Mouse (Mus musculus): Measurements from ENCODE around the gene Gm21983. TPM values are rescaled to one million over a fixed set of nuclear protein-coding genes. Genes with fewer than 3 reads are reported as not detected.

Gm21983 gene
- polyA plus RNA-seq, 1 experiment from 2014 or later, result not detected

DNA sequence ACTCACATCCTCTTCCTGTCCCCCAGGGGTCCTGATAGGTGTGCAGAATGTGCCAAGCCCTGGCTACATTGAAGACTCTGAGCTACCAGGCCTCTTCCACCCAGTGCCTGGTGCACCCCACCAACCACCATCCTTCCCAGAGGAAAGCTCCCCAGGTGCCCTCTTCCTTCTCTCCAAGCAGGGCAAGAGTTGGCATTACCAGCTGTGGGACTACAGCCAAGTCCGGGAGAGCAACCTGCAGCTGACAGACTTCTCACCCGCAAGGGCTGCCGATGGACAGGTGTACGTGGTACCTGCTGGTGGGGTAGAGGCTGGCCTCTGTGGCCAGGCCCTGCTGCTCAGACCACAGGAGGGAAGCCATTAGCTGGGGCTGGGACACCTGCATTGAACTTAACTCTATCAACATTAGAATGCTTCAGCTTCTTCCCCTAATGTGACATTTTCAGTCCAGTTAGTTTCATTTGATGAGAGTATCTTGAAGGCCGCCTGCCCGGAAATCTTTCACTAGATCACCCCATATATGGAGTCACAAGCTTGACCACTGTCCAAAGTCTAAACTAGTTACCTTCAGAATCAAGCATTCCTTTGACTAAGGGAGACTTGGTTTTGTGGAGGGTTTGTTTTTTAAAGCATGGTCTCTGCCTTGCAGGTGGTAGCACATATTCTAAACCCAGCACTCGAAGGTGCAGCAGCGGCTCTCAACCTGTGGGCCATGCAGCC lies 23.0 kb upstream of the Gm21983 start:
- peaks cover 42% of the 10 kb centered on the region for H3K36me3 ChIP-seq
- no peak overlapping the region for H3K9ac ChIP-seq
- no peaks in the 10 kb centered on the region for H3K9me3 ChIP-seq (replicated peaks)
- no peaks in the 10 kb centered on the region for H3K27me3 ChIP-seq
- H3K4me2 ChIP-seq, result no peak overlapping the region
- no peak for ATAC-seq (ENCODE audit: low read depth)
- no peak overlapping the region for H3K4me3 ChIP-seq (replicated peaks)
- 85% methylated on average over 8 of the region's 8 CpGs for WGBS (ENCODE audit: insufficient replicate concordance)
- no peak overlapping the region for H3K27ac ChIP-seq
- no peak for DNase-seq
- H3K4me1 ChIP-seq (replicated peaks), result no peaks in the 10 kb centered on the region

DNA sequence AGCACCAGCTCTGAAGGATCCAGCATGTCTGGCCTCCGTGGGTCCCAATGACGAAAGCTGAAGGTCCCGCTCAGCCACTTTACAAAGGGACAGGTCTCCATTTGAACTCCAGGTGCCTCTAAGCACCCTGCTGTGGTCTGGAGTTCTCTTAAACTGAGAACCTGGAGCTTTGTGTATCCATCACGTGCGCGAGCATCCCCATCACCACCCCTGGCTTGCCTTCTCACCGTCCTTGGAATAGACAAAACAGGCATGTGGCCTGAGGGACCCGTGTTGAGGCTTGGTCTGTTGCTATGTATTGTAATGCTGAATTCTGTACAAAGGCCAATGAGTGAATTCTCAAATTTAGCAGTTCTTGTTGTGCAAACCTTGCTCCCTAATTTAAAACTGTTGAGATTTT lies 17.9 kb upstream of the Gm21983 start:
- Histone ChIP-seq H3K4me1 (replicated peaks) (peaks cover 28% of the 10 kb centered on the region), H3K9me3 (replicated peaks) (no peaks in the 10 kb centered on the region), H3K36me3 (peaks cover 30% of the 10 kb centered on the region), H3K4me3 (replicated peaks) (no peak overlapping the region), H3K27me3 (no peaks in the 10 kb centered on the region), H3K27ac (no peak overlapping the region), H3K4me2 (no peak overlapping the region), H3K9ac (no peak overlapping the region)
- 84% methylated on average over 8 of the region's 8 CpGs for WGBS (ENCODE audit: insufficient replicate concordance)
- DNase-seq (no peak), ATAC-seq (ENCODE audit: low read depth) (no peak)

DNA sequence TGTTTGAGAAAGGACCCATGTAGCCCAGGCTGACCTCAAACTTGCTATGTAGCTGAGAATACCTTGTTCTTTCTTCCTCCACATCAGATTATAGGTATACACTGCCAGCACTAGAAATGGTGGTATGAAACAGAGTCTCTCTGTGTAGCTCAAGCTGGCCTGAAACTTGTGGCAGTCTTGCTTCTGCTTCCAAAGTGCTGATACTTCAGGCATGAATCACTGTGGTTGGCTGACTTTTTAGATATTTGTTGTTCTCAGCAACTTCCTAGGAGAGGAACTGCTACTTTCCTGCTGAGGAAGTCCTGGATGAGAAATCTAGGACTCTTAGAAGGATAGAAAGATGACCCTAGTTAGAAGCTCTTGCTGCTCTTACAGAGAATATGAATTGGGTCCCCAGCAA lies 17.5 kb upstream of the Gm21983 start:
- no peak overlapping the region for H3K4me3 ChIP-seq (replicated peaks)
- H3K27ac ChIP-seq, result no peak overlapping the region
- no peaks in the 10 kb centered on the region for H3K9me3 ChIP-seq (replicated peaks)
- peaks cover 32% of the 10 kb centered on the region for H3K4me1 ChIP-seq (replicated peaks)
- H3K4me2 ChIP-seq, result no peak overlapping the region
- no peaks in the 10 kb centered on the region for H3K27me3 ChIP-seq
- H3K36me3 ChIP-seq, result peaks cover 30% of the 10 kb centered on the region
- H3K9ac ChIP-seq, result no peak overlapping the region
- ATAC-seq (ENCODE audit: low read depth), result no peak
- DNase-seq, result no peak

DNA sequence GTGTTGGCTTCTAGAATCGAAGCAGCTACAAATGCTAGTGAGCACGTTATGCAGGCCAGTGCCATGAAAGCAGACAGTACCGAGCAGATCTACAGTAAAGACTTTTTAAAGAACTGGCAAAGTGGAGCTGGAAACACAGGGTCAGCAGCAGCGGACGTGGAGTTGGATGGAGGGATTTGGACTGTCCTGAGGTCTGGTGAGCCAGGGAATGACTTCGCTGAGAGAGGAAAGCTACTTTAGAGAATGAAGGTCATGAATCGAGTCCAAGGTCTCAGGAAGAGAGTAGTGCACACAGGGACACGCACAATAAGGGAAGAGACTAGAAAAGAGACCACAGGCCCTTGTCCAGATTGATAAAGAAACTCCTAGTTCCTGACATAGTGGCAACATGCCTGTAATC lies 16.7 kb upstream of the Gm21983 start:
- peaks cover 37% of the 10 kb centered on the region for H3K4me1 ChIP-seq (replicated peaks)
- H3K27me3 ChIP-seq, result no peaks in the 10 kb centered on the region
- H3K4me3 ChIP-seq (replicated peaks), result no peak overlapping the region
- H3K9ac ChIP-seq, result no peak overlapping the region
- no peaks in the 10 kb centered on the region for H3K9me3 ChIP-seq (replicated peaks)
- no peak for ATAC-seq (ENCODE audit: low read depth)
- peaks cover 30% of the 10 kb centered on the region for H3K36me3 ChIP-seq
- 80% methylated on average over 8 of the region's 8 CpGs for WGBS (ENCODE audit: insufficient replicate concordance)
- no peak overlapping the region for H3K4me2 ChIP-seq
- H3K27ac ChIP-seq, result peak overlapping the region; percentile 34; the same call in 1 of the 2 replicates
- DNase-seq, result no peak

DNA sequence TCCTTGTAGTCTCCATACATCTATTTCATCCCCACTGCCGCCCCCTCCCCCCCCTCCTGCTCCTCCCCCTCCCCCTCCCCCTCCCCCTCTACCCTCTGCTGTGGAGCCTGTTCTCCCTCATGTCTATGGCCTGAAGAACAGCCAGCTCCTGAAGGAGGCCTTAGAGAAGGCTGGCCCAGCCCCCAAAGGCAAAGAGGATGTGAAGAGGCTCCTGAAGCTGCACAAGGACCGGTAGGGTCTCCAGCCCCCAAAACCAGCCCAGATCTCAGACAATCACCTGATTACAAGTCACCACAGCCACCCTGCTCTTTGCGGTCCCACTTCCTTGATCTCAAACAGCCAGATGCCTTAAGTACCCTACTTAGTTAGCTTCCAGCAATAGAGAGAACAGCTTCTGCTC lies 16.2 kb upstream of the Gm21983 start:
- H3K27ac ChIP-seq, result peak overlapping the region; percentile 81; the same call in 1 of the 2 replicates
- H3K4me2 ChIP-seq, result peak overlapping the region; percentile 86
- H3K36me3 ChIP-seq, result peaks cover 30% of the 10 kb centered on the region
- no peak overlapping the region for H3K4me3 ChIP-seq (replicated peaks)
- DNase-seq (no peak), ATAC-seq (ENCODE audit: low read depth) (no peak)
- H3K4me1 ChIP-seq (replicated peaks), result peaks cover 38% of the 10 kb centered on the region
- H3K9me3 ChIP-seq (replicated peaks), result no peaks in the 10 kb centered on the region
- H3K9ac ChIP-seq, result no peak overlapping the region
- WGBS (ENCODE audit: insufficient replicate concordance), result 66% methylated on average over 3 of the region's 3 CpGs
- no peaks in the 10 kb centered on the region for H3K27me3 ChIP-seq

DNA sequence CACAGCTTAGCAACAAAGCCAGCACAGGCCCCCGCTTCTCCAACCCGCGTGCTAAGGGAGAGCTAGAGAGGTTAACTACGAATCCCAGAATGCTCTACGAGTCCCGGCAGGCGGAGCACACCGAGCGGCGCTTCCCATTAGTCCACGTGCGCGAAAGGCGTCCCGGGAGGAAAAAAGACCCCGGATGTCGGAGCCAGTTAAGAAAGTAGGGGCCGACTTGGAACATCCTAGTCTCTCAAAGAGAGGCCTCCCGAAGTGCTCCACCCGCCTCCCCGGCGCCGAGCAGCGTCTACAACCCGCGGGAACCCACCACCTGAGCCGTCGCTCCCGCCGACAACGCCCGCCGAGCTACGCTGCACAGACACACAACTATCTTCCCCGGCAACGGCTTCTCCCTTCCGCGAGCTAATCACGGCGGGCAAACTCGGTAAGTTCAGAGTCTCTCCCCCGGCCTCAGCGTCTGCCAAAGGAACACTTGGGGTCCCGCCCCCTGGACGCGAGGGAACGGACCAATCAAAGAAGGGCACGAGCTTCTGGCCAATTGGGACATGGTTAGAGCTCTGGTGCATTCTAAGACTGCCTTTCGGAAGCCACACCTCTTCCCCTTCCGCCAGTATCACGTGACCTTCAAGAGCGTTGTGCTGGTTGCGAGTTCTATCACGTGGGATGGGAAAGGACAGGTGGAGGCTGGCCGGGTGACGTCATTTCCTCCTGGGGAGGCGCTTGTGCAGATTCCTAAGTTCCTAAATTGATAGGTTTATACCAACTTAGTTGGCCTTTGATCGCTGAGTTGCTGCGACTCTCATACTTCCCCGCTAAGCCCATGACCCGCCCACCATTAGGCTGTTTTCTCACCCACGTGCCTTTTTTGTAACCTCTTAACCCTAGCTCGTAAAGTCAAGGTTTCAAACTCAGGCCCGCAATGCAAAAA lies 15.1 kb upstream of the Gm21983 start, which contains the start of the genes BC024978 and Snrpa:
Gene BC024978, plus strand, starts transcription at position 101 of the 931 bp plus-strand sequence.
Gene Snrpa, minus strand, starts transcription at position 591 of the 931 bp plus-strand sequence.
- H3K9me3 ChIP-seq (replicated peaks), result no peaks in the 10 kb centered on the region

DNA sequence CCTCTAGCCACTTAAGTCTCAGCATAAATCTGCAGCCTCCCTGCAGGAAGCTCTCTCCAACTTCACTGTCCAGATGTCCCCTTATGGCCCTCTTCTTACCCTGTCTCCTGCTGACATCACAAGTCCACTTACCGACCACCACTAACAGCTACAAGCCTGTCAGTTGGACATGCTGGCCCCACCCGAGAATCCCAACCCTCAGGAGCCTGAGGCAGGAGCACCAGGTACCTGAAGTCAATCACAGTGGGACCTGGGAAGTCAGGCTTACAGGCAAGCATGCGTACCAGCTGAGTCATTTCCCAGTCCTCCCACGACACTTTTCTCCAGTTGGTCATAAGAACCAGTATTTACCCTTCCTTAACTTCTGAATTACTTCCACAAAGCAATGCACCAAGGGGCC lies 12.8 kb upstream of the Gm21983 start:
- H3K9ac ChIP-seq, result 0 out of 2 replicates have a peak overlapping the region, but pooled peaks have one; percentile 27
- H3K4me2 ChIP-seq, result 0 out of 2 replicates have a peak overlapping the region, but pooled peaks have one; percentile 24
- 74% methylated on average over 4 of the region's 4 CpGs for WGBS (ENCODE audit: insufficient replicate concordance)
- no peaks in the 10 kb centered on the region for H3K27me3 ChIP-seq
- no peak for ATAC-seq (ENCODE audit: low read depth)
- H3K4me3 ChIP-seq (replicated peaks), result no peak overlapping the region
- H3K36me3 ChIP-seq, result peaks cover 60% of the 10 kb centered on the region
- no peak overlapping the region for H3K27ac ChIP-seq
- H3K4me1 ChIP-seq (replicated peaks), result peaks cover 40% of the 10 kb centered on the region
- H3K9me3 ChIP-seq (replicated peaks), result no peaks in the 10 kb centered on the region
- no peak for DNase-seq

More for the DNA sequence above, 15.1 kb upstream of the Gm21983 start, which contains the start of the genes BC024978 and Snrpa:
- Histone ChIP-seq H3K27me3 (no peaks in the 10 kb centered on the region), H3K27ac (peak within 1 kb of the TSS; percentile 97), H3K36me3 (peaks cover 38% of the 10 kb centered on the region), H3K9ac (peak within 1 kb of the TSS; percentile 84), H3K4me2 (peak within 1 kb of the TSS; percentile 86), H3K4me3 (replicated peaks) (peak within 1 kb of the TSS; percentile 85), H3K4me1 (replicated peaks) (peaks cover 40% of the 10 kb centered on the region)
- DNase-seq, result peak; percentile 96
- ATAC-seq (ENCODE audit: low read depth), result peak; percentile 97
- WGBS (ENCODE audit: insufficient replicate concordance), result under 1% methylated on average over 64 of the region's 64 CpGs

DNA sequence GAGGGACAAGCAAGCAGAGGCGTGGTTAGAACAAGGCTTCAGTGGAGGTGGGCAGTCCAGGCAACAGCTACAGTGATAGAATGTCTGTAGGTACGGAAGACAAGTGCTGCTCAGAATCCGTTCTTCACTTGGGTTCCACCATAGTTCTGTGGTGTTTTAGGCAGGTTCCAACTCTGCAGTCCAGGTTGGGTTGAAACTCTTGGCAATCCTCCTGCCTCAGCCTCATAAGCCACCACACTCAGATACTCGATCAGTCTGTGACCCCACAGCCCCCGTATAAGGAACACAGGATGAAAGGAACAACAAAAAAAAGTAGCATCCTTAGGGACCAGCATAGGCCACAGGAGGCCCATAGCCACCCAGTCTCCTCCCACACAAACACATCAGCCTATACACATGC lies 11.5 kb upstream of the Gm21983 start:
- Histone ChIP-seq H3K4me3 (replicated peaks) (no peak overlapping the region), H3K9me3 (replicated peaks) (no peaks in the 10 kb centered on the region), H3K27ac (no peak overlapping the region), H3K36me3 (peaks cover 70% of the 10 kb centered on the region), H3K27me3 (no peaks in the 10 kb centered on the region), H3K9ac (no peak overlapping the region), H3K4me1 (replicated peaks) (peaks cover 36% of the 10 kb centered on the region), H3K4me2 (no peak overlapping the region)
- ATAC-seq (ENCODE audit: low read depth) (no peak), DNase-seq (no peak)
- WGBS (ENCODE audit: insufficient replicate concordance), result 91% methylated on average over 5 of the region's 5 CpGs

DNA sequence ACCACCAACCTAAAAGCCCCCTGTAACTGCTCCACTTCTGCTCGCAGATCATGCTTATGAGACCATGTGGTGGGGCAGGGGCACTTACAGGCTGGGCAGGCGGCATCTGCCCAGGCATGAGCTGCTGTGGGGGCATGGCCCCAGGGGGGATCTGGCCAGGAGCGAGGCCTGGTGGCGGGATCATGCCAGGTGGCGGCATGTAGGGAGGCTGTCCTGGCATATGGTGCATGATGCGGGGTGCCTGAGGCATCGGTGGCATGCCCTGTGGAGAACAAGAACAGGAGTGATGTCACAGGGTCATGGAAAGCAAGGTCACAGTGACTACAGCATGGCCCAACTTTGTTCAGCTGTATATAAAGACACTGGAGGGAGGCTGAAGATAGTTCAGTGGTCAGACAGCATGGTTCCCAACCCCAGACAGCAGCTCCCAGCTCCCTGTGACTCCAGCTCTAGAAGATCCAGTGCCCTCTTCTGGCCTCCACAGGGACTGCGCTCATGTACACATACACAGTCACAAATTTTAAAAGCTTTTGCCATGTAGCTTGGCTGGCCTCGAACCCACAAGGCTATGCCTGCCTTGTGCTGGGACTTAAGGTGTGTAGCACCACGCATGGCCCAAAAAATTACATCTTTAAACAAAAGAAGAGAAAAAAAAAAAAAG lies 8.5 kb upstream of the Gm21983 start:
- H3K4me1 ChIP-seq (replicated peaks), result peaks cover 17% of the 10 kb centered on the region
- H3K27ac ChIP-seq, result no peak overlapping the region
- no peaks in the 10 kb centered on the region for H3K27me3 ChIP-seq
- ATAC-seq (ENCODE audit: low read depth) (no peak; the same call in 1 of the 2 replicates), DNase-seq (no peak)
- 88% methylated on average over 10 of the region's 10 CpGs for WGBS (ENCODE audit: insufficient replicate concordance)
- H3K9me3 ChIP-seq (replicated peaks), result no peaks in the 10 kb centered on the region
- H3K9ac ChIP-seq, result no peak overlapping the region
- no peak overlapping the region for H3K4me3 ChIP-seq (replicated peaks)
- H3K4me2 ChIP-seq, result no peak overlapping the region
- H3K36me3 ChIP-seq, result peaks cover 97% of the 10 kb centered on the region

DNA sequence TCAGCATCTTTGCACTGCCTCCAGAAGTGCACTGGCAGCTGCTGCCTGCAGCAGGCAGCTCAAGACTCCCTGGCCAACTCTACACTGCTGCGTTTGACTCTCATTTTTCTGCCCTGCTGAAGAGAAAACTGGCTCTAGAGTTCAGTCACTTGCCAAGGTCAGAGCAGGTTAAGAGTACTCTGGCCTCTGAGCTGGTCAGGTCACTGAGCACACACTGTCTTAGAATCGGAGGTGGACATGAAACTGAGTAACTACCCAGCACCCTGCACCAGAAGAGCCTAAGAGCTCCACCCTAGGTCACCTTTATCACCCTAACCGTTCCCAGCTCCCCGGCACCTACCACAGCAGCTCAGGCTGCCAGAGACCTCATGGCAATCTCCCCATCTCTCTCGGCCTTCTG lies 5.1 kb upstream of the Gm21983 start:
- DNase-seq (no peak), ATAC-seq (ENCODE audit: low read depth) (no peak)
- Histone ChIP-seq H3K27ac (no peak overlapping the region), H3K9ac (no peak overlapping the region), H3K4me1 (replicated peaks) (peaks cover 1% of the 10 kb centered on the region; the same call in 1 of the 2 replicates), H3K36me3 (peaks cover 77% of the 10 kb centered on the region), H3K4me2 (no peak overlapping the region), H3K4me3 (replicated peaks) (no peak overlapping the region), H3K9me3 (replicated peaks) (no peaks in the 10 kb centered on the region), H3K27me3 (no peaks in the 10 kb centered on the region)
- WGBS (ENCODE audit: insufficient replicate concordance), result 80% methylated on average over 5 of the region's 5 CpGs

DNA sequence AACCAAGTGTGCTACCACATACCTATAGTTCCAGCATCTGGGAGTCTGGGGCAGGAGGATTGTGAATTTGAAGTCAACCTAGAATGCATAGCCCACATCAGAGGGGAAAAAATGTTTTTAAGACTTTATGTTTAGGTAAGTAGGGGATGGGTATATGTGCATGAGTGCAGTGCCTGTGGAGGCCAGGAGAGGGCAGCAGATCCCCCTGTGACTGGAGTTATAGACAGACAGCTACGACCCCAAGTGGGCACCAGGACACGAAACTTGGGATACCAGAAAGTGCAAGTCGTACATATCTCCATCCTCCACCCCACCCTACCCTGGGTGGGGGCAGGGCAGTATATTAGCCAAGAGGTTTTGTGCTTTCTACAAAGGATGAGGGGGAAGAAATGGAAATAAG lies 4.1 kb upstream of the Gm21983 start:
- H3K4me2 ChIP-seq, result no peak overlapping the region
- peak; percentile 26 for DNase-seq
- H3K27me3 ChIP-seq, result no peaks in the 10 kb centered on the region
- 28% methylated on average over 3 of the region's 3 CpGs for WGBS (ENCODE audit: insufficient replicate concordance)
- H3K4me3 ChIP-seq (replicated peaks), result no peak overlapping the region
- no peak overlapping the region for H3K27ac ChIP-seq
- H3K9ac ChIP-seq, result no peak overlapping the region
- no peaks in the 10 kb centered on the region for H3K9me3 ChIP-seq (replicated peaks)
- no peak for ATAC-seq (ENCODE audit: low read depth)
- peaks cover 67% of the 10 kb centered on the region for H3K36me3 ChIP-seq
- peaks cover 12% of the 10 kb centered on the region for H3K4me1 ChIP-seq (replicated peaks)
